In genomic region chr3:101213212-101213562, GRCm38 (mm10) we compare ENCODE assay signal across 11 mouse cellular contexts.
DNase-seq lines count a peak whose midpoint lies in the region; ATAC-seq and TF ChIP-seq lines count a peak whose summit lies in the region.
"Had no signal": no experiment of that assay in that cellular context is flagged by ENCODE, and none has a peak within 500 bp of the region (broad histone marks: within the 10 kb centered on the region; RNA-seq: fewer than 3 reads in every experiment).

No protein-coding gene starts in this region.

- no peak for TF ChIP-seq CTCF in left cerebral cortex, adult 2 months (IDR thresholded peaks at IDR 0.05)

- no peak for DNase-seq in heart, postnatal 4 days
- no peak for DNase-seq in embryonic facial prominence, embryonic 14.5 days (ENCODE audit: low spot score)
- no peak for DNase-seq in midbrain, embryonic 14.5 days
- no peak for DNase-seq in left cerebral cortex, adult 2 months (ENCODE audit: extremely low spot score in 1 of 2, low spot score in 2 of 2)
- no peak for DNase-seq in retina, postnatal 1 day
- no peak for DNase-seq in spleen, postnatal 10 days (ENCODE audit: low spot score in 2 of 2)
- DNase-seq: cerebellum, adult 8-10 months; kidney, adult 9 months had no signal

- intact Hi-C loops in left cerebral cortex, adult 2 months (cut with DNase I) = no loop called here

- ATAC-seq in heart, embryonic 13.5 days (ENCODE audit: extremely low read depth, insufficient number of reproducible peaks, low FRiP score, low TSS enrichment) = no peak
- peak; percentile 11; the same call in 1 of the 2 replicates for ATAC-seq in embryonic facial prominence, embryonic 14.5 days (ENCODE audit: low read depth)
- ATAC-seq in intestine, embryonic 16.5 days = peak; percentile 5; the same call in 1 of the 2 replicates
- 0 out of 2 replicates have a peak, but pooled peaks have one; percentile 16 for ATAC-seq in midbrain, embryonic 14.5 days (ENCODE audit: low FRiP score, low TSS enrichment)
- ATAC-seq: liver, embryonic 12.5 days had no signal

- H3K4me1 ChIP-seq in heart, embryonic 13.5 days = peaks cover 23% of the 10 kb centered on the region
- H3K4me1 ChIP-seq in embryonic facial prominence, embryonic 14.5 days (ENCODE audit: control insufficient read depth, insufficient read depth, low read length) = peaks cover 12% of the 10 kb centered on the region
- H3K4me1 ChIP-seq in intestine, embryonic 16.5 days (ENCODE audit: control insufficient read depth, insufficient read depth, low read length) = peaks cover 21% of the 10 kb centered on the region
- H3K4me1 ChIP-seq in midbrain, embryonic 14.5 days (ENCODE audit: control insufficient read depth, insufficient read depth, low read length) = peaks cover 22% of the 10 kb centered on the region

- peak overlapping the region; percentile 72; the same call in 1 of the 2 replicates for H3K9ac ChIP-seq in heart, embryonic 13.5 days
- no peak overlapping the region for H3K9ac ChIP-seq in embryonic facial prominence, embryonic 14.5 days (ENCODE audit: low read depth, low read length)
- H3K9ac ChIP-seq in intestine, embryonic 16.5 days (ENCODE audit: low read depth, low read length) = no peak overlapping the region
- H3K9ac ChIP-seq in midbrain, embryonic 14.5 days (replicated peaks; ENCODE audit: low read length) = no peak overlapping the region
- H3K9ac ChIP-seq: liver, embryonic 12.5 days had no signal

- H3K36me3 ChIP-seq in heart, embryonic 13.5 days = no peaks in the 10 kb centered on the region
- H3K36me3 ChIP-seq in embryonic facial prominence, embryonic 14.5 days (ENCODE audit: control insufficient read depth, insufficient read depth, low read length) = no peaks in the 10 kb centered on the region
- H3K36me3 ChIP-seq in intestine, embryonic 16.5 days (ENCODE audit: control insufficient read depth, insufficient read depth, low read length) = no peaks in the 10 kb centered on the region
- H3K36me3 ChIP-seq in midbrain, embryonic 14.5 days (ENCODE audit: control insufficient read depth, insufficient read depth, low read length) = no peaks in the 10 kb centered on the region
- H3K36me3 ChIP-seq: liver, embryonic 12.5 days had no signal

- H3K4me2 ChIP-seq in heart, embryonic 13.5 days = no peak overlapping the region
- no peak overlapping the region for H3K4me2 ChIP-seq in embryonic facial prominence, embryonic 14.5 days (ENCODE audit: low read depth, low read length)
- no peak overlapping the region for H3K4me2 ChIP-seq in intestine, embryonic 16.5 days (ENCODE audit: low read depth, low read length)
- no peak overlapping the region for H3K4me2 ChIP-seq in midbrain, embryonic 14.5 days (ENCODE audit: low read length)
- H3K4me2 ChIP-seq: liver, embryonic 12.5 days had no signal

- H3K27ac ChIP-seq in heart, embryonic 13.5 days (replicated peaks) = peak overlapping the region; percentile 79
- 0 out of 2 replicates have a peak overlapping the region, but pooled peaks have one; percentile 78 for H3K27ac ChIP-seq in embryonic facial prominence, embryonic 14.5 days (replicated peaks; ENCODE audit: low read depth, low read length)
- H3K27ac ChIP-seq in intestine, embryonic 16.5 days (ENCODE audit: low read length) = peak overlapping the region; percentile 91; the same call in 1 of the 2 replicates
- peak overlapping the region; percentile 77 for H3K27ac ChIP-seq in midbrain, embryonic 14.5 days (replicated peaks; ENCODE audit: low read depth, low read length)
- no peak overlapping the region for H3K27ac ChIP-seq in left cerebral cortex, adult 2 months
- H3K27ac ChIP-seq: liver, embryonic 12.5 days had no signal

- H3K4me3 ChIP-seq in heart, embryonic 13.5 days = no peak overlapping the region
- H3K4me3 ChIP-seq in embryonic facial prominence, embryonic 14.5 days (ENCODE audit: low read depth, low read length) = no peak overlapping the region
- no peak overlapping the region for H3K4me3 ChIP-seq in intestine, embryonic 16.5 days (ENCODE audit: low read length)
- no peak overlapping the region for H3K4me3 ChIP-seq in midbrain, embryonic 14.5 days (replicated peaks; ENCODE audit: low read depth, low read length)
- H3K4me3 ChIP-seq in left cerebral cortex, adult 2 months = no peak overlapping the region
- H3K4me3 ChIP-seq: liver, embryonic 12.5 days had no signal

- no peaks in the 10 kb centered on the region for H3K9me3 ChIP-seq in heart, embryonic 13.5 days
- H3K9me3 ChIP-seq in embryonic facial prominence, embryonic 14.5 days (ENCODE audit: control insufficient read depth, low read length) = no peaks in the 10 kb centered on the region
- no peaks in the 10 kb centered on the region for H3K9me3 ChIP-seq in intestine, embryonic 16.5 days (ENCODE audit: control insufficient read depth, low read length)
- H3K9me3 ChIP-seq in midbrain, embryonic 14.5 days (ENCODE audit: control insufficient read depth, low read length) = no peaks in the 10 kb centered on the region
- H3K9me3 ChIP-seq: liver, embryonic 12.5 days had no signal

- 34% methylated on average over 4 of the region's 4 CpGs for WGBS in heart, embryonic 13.5 days
- 55% methylated on average over 4 of the region's 4 CpGs for WGBS in embryonic facial prominence, embryonic 14.5 days
- 41% methylated on average over 4 of the region's 4 CpGs for WGBS in intestine, embryonic 16.5 days
- WGBS in midbrain, embryonic 14.5 days = 53% methylated on average over 4 of the region's 4 CpGs

- H3K27me3 ChIP-seq in heart, embryonic 13.5 days (replicated peaks) = no peaks in the 10 kb centered on the region
- H3K27me3 ChIP-seq in embryonic facial prominence, embryonic 14.5 days (replicated peaks; ENCODE audit: control insufficient read depth, insufficient read depth, low read length) = no peaks in the 10 kb centered on the region
- no peaks in the 10 kb centered on the region for H3K27me3 ChIP-seq in intestine, embryonic 16.5 days (replicated peaks; ENCODE audit: control insufficient read depth, insufficient read depth, low read length)
- H3K27me3 ChIP-seq in midbrain, embryonic 14.5 days (ENCODE audit: control insufficient read depth, insufficient read depth, low read length) = no peaks in the 10 kb centered on the region
- H3K27me3 ChIP-seq: liver, embryonic 12.5 days had no signal
